In genomic region chr2:145612937-145613336, GRCm38 (mm10) we compare ENCODE assay signal across 12 mouse cellular contexts.
A peak's percentile ranks its signal among the peaks of the same experiment; 100 is the strongest.
DNase-seq lines count a peak whose midpoint lies in the region; ATAC-seq and TF ChIP-seq lines count a peak whose summit lies in the region.
"Had no signal": no experiment of that assay in that cellular context is flagged by ENCODE, and none has a peak within 500 bp of the region (broad histone marks: within the 10 kb centered on the region; RNA-seq: fewer than 3 reads in every experiment).

No protein-coding gene starts in this region.

- 64% methylated on average over 8 of the region's 8 CpGs for WGBS in heart, adult 2 months
- 61% methylated on average over 8 of the region's 8 CpGs for WGBS in heart, embryonic 12.5 days
- 71% methylated on average over 8 of the region's 8 CpGs for WGBS in midbrain, postnatal 0 days
- WGBS in midbrain, embryonic 15.5 days = 65% methylated on average over 8 of the region's 8 CpGs
- 68% methylated on average over 8 of the region's 8 CpGs for WGBS in forebrain, embryonic 10.5 days

- peak; percentile 42 for TF ChIP-seq CTCF in heart, adult 2 months (IDR thresholded peaks at IDR 0.05)
- TF ChIP-seq CTCF in midbrain, postnatal 0 days (IDR thresholded peaks at IDR 0.05) = peak; percentile 62

- H3K9ac ChIP-seq in heart, adult 2 months (ENCODE audit: low read depth, low read length) = no peak overlapping the region
- no peak overlapping the region for H3K9ac ChIP-seq in heart, embryonic 12.5 days
- no peak overlapping the region for H3K9ac ChIP-seq in midbrain, postnatal 0 days (replicated peaks; ENCODE audit: low read length, poor library complexity, severe bottlenecking)
- no peak overlapping the region for H3K9ac ChIP-seq in midbrain, embryonic 15.5 days

- H3K9me3 ChIP-seq in heart, embryonic 12.5 days (replicated peaks) = no peaks in the 10 kb centered on the region
- no peaks in the 10 kb centered on the region for H3K9me3 ChIP-seq in midbrain, postnatal 0 days (ENCODE audit: low read length)
- no peaks in the 10 kb centered on the region for H3K9me3 ChIP-seq in midbrain, embryonic 15.5 days
- no peaks in the 10 kb centered on the region for H3K9me3 ChIP-seq in forebrain, embryonic 10.5 days
- H3K9me3 ChIP-seq: megakaryocyte, embryonic 14.5 days had no signal

- no peak overlapping the region for H3K4me3 ChIP-seq in heart, adult 2 months
- no peak overlapping the region for H3K4me3 ChIP-seq in heart, embryonic 12.5 days
- H3K4me3 ChIP-seq in midbrain, postnatal 0 days (ENCODE audit: low read depth, low read length) = no peak overlapping the region
- H3K4me3 ChIP-seq in midbrain, embryonic 15.5 days = no peak overlapping the region
- H3K4me3 ChIP-seq in forebrain, embryonic 10.5 days = no peak overlapping the region
- H3K4me3 ChIP-seq: megakaryocyte, embryonic 14.5 days had no signal

- no peak overlapping the region for H3K27ac ChIP-seq in heart, adult 2 months
- H3K27ac ChIP-seq in heart, embryonic 12.5 days (ENCODE audit: poor library complexity, severe bottlenecking) = no peak overlapping the region
- H3K27ac ChIP-seq in midbrain, postnatal 0 days (ENCODE audit: low read depth, low read length) = no peak overlapping the region
- no peak overlapping the region for H3K27ac ChIP-seq in midbrain, embryonic 15.5 days
- no peak overlapping the region for H3K27ac ChIP-seq in forebrain, embryonic 10.5 days

- no peak for DNase-seq in heart, adult 2 months
- DNase-seq in midbrain, postnatal 0 days (ENCODE audit: low spot score) = no peak
- DNase-seq in c-Kit-positive CD71-positive TER-119-positive erythroid progenitor cells, embryonic 14.5 days (ENCODE audit: low spot score) = peak; percentile 9
- DNase-seq in testis, postnatal 10 days (ENCODE audit: low spot score) = peak; percentile 54
- DNase-seq in layer of hippocampus, adult 18-20 months (ENCODE audit: low spot score in 2 of 2) = no peak
- no peak for DNase-seq in forebrain, embryonic 10.5 days (ENCODE audit: extremely low spot score, low spot score)
- DNase-seq: cerebellum, adult 9-10 months; heart, postnatal 36 days; thymus, adult 18-20 months had no signal

- no peaks in the 10 kb centered on the region for H3K36me3 ChIP-seq in heart, adult 2 months (ENCODE audit: control insufficient read depth, insufficient read depth, low read length)
- no peaks in the 10 kb centered on the region for H3K36me3 ChIP-seq in heart, embryonic 12.5 days
- 0 out of 2 replicates have a peak, but pooled peaks cover 8% of the 10 kb centered on the region for H3K36me3 ChIP-seq in midbrain, postnatal 0 days (ENCODE audit: insufficient read depth, low read length)
- H3K36me3 ChIP-seq in midbrain, embryonic 15.5 days (replicated peaks) = no peaks in the 10 kb centered on the region
- no peaks in the 10 kb centered on the region for H3K36me3 ChIP-seq in forebrain, embryonic 10.5 days (replicated peaks)

- no peaks in the 10 kb centered on the region for H3K27me3 ChIP-seq in heart, adult 2 months (ENCODE audit: control insufficient read depth, insufficient read depth, low read length)
- no peaks in the 10 kb centered on the region for H3K27me3 ChIP-seq in heart, embryonic 12.5 days (replicated peaks)
- no peaks in the 10 kb centered on the region for H3K27me3 ChIP-seq in midbrain, postnatal 0 days (ENCODE audit: insufficient read depth, low read length)
- H3K27me3 ChIP-seq in midbrain, embryonic 15.5 days (replicated peaks) = no peaks in the 10 kb centered on the region
- no peaks in the 10 kb centered on the region for H3K27me3 ChIP-seq in forebrain, embryonic 10.5 days (ENCODE audit: poor library complexity, severe bottlenecking)
- H3K27me3 ChIP-seq: megakaryocyte, embryonic 14.5 days had no signal

- TF ChIP-seq POLR2A in heart, adult 2 months (IDR thresholded peaks at IDR 0.05; ENCODE audit: insufficient read depth, low read depth, low read length) = no peak

- H3K79me2 ChIP-seq in heart, adult 2 months (replicated peaks; ENCODE audit: control insufficient read depth, insufficient read depth, low read length) = no peaks in the 10 kb centered on the region

- ATAC-seq in heart, embryonic 12.5 days (ENCODE audit: insufficient number of reproducible peaks, low FRiP score) = no peak
- ATAC-seq in midbrain, postnatal 0 days (ENCODE audit: low FRiP score) = no peak
- no peak for ATAC-seq in midbrain, embryonic 15.5 days (replicated peaks)

- intact Hi-C loops in heart, adult 2 months (cut with DNase I) = no loop called here

- H3K4me1 ChIP-seq in heart, adult 2 months (ENCODE audit: control insufficient read depth, insufficient read depth, low read length) = no peaks in the 10 kb centered on the region
- H3K4me1 ChIP-seq in heart, embryonic 12.5 days (replicated peaks) = 0 out of 2 replicates have a peak, but pooled peaks cover 9% of the 10 kb centered on the region
- no peaks in the 10 kb centered on the region for H3K4me1 ChIP-seq in midbrain, postnatal 0 days (ENCODE audit: insufficient read depth, low read length)
- H3K4me1 ChIP-seq in midbrain, embryonic 15.5 days = no peaks in the 10 kb centered on the region
- peaks cover 7% of the 10 kb centered on the region for H3K4me1 ChIP-seq in forebrain, embryonic 10.5 days

- H3K4me2 ChIP-seq in heart, embryonic 12.5 days = no peak overlapping the region
- no peak overlapping the region for H3K4me2 ChIP-seq in midbrain, postnatal 0 days (ENCODE audit: low read depth, low read length, poor library complexity, severe bottlenecking)
- no peak overlapping the region for H3K4me2 ChIP-seq in midbrain, embryonic 15.5 days

- no peak for TF ChIP-seq EP300 in heart, adult 2 months (IDR thresholded peaks at IDR 0.05; ENCODE audit: insufficient read depth, low read depth, low read length)

Comparison
In these comparisons a context has a peak if more than half of its experiments do, and no peak if none do; other contexts are left out.
1. DNase-seq: peak in c-Kit-positive CD71-positive TER-119-positive erythroid progenitor cells, embryonic 14.5 days (single experiment) and testis, postnatal 10 days (single experiment); none in heart, adult 2 months (0 of 2), midbrain, postnatal 0 days (single experiment), layer of hippocampus, adult 18-20 months (0 of 2) and forebrain, embryonic 10.5 days (single experiment).